Mouse (Mus musculus) forebrain, embryonic 16.5 days (tissue): Measurements from ENCODE around the gene Mybph. TPM values are rescaled to one million over a fixed set of nuclear protein-coding genes. Genes with fewer than 3 reads are reported as not detected.

Source experiments
- ATAC-seq: fragments of 200-750 bp; cut with Nextera tagmentation; 2 replicates; pipeline ENCODE4 v1.8.0; 2017; ENCODE audit warnings: mild to moderate bottlenecking, moderate library complexity
- H3K27ac ChIP-seq: fragments of 300-500 bp; sonication (generic); 2 replicates; pipeline ENCODE4 v1.5.1; 2014; ENCODE audit warnings: low read length, control low read depth
- H3K27me3 ChIP-seq: fragments of 300-500 bp; sonication (generic); replicated peaks from 2 replicates; pipeline ENCODE4 v1.6.1; 2014; ENCODE audit warnings: low read length; ENCODE audit not compliant: control insufficient read depth, insufficient read depth
- H3K36me3 ChIP-seq: fragments of 300-500 bp; sonication (generic); 2 replicates; pipeline ENCODE4 v1.6.1; 2014; ENCODE audit not compliant: control insufficient read depth, insufficient read depth
- H3K4me1 ChIP-seq: fragments of 300-500 bp; sonication (generic); replicated peaks from 2 replicates; pipeline ENCODE4 v1.6.1; 2014; ENCODE audit warnings: low read length; ENCODE audit not compliant: control insufficient read depth, insufficient read depth
- H3K4me2 ChIP-seq: fragments of 300-500 bp; sonication (generic); 2 replicates; pipeline ENCODE4 v1.6.1; 2014; ENCODE audit warnings: mild to moderate bottlenecking, low read length, control low read depth
- H3K4me3 ChIP-seq: fragments of 300-500 bp; sonication (generic); replicated peaks from 2 replicates; pipeline ENCODE4 v1.5.1; 2014; ENCODE audit warnings: mild to moderate bottlenecking, low read length, control low read depth
- H3K9ac ChIP-seq: fragments of 300-500 bp; sonication (generic); replicated peaks from 2 replicates; pipeline ENCODE4 v1.6.1; 2014; ENCODE audit warnings: low read depth, low read length, control low read depth
- H3K9me3 ChIP-seq: fragments of 300-500 bp; sonication (generic); 2 replicates; pipeline ENCODE4 v1.6.1; 2016; ENCODE audit warnings: low read length; ENCODE audit not compliant: control insufficient read depth
- WGBS: fragments of 180-500 bp; shearing (Covaris S2); extraction: QIAGEN DNeasy Blood & Tissue Kit; methylation state at CpG from one replicate; pipeline ENCODE4 v1.1.7; 2014; 5-methylcytosine and 5-hydroxymethylcytosine counted together
- polyA plus RNA-seq: library from polyadenylated mRNA; unstranded; fragments of >200 nt; fragmentation: Nextera tagmentation; extraction: Ambion mirVana; gene quantifications from 2 replicates; pipeline ENCODE4 v1.2.1, GENCODE M21; 2015

Mybph gene
- polyA plus RNA-seq = 0.24 TPM in 1 of 2 replicates, not detected in the other

- ATAC-seq = no peak
- no peak within 1 kb of the TSS for H3K4me3 ChIP-seq
- peaks cover 20% of the 10 kb centered on the region for H3K4me1 ChIP-seq
- H3K27me3 ChIP-seq = no peaks in the 10 kb centered on the region
- no peaks in the 10 kb centered on the region for H3K36me3 ChIP-seq
- H3K27ac ChIP-seq = no peak within 1 kb of the TSS
- H3K9ac ChIP-seq = no peak within 1 kb of the TSS
- H3K4me2 ChIP-seq = no peak within 1 kb of the TSS
- 100% methylated on average over 1 of the region's 1 CpGs for WGBS
- H3K9me3 ChIP-seq = no peaks in the 10 kb centered on the region
Observed at GRCm38 (mm10) chr1:134193126-134193525, at the start of gene Mybph. TSS of gene Mybph (plus strand) at chr1:134193448.

- H3K4me1 ChIP-seq = peaks cover 8% of the 10 kb centered on the region
- no peaks in the 10 kb centered on the region for H3K27me3 ChIP-seq
- no peaks in the 10 kb centered on the region for H3K36me3 ChIP-seq
- no peak overlapping the region for H3K27ac ChIP-seq
- 78% methylated on average over 8 of the region's 8 CpGs for WGBS
- no peak; the same call in 1 of the 2 replicates for ATAC-seq
- H3K9me3 ChIP-seq = no peaks in the 10 kb centered on the region
- H3K4me3 ChIP-seq = no peak overlapping the region
- no peak overlapping the region for H3K4me2 ChIP-seq
- no peak overlapping the region for H3K9ac ChIP-seq
Observed at GRCm38 (mm10) chr1:134146066-134146465, 47.2 kb upstream of the Mybph start.

GRCm38 (mm10) chr1:134150076-134150475 lies 43.2 kb upstream of the Mybph start:
- no peaks in the 10 kb centered on the region for H3K36me3 ChIP-seq
- 68% methylated on average over 8 of the region's 8 CpGs for WGBS
- no peak overlapping the region for H3K27ac ChIP-seq
- H3K4me1 ChIP-seq = no peaks in the 10 kb centered on the region
- H3K4me2 ChIP-seq = no peak overlapping the region
- no peaks in the 10 kb centered on the region; the same call in 1 of the 2 replicates for H3K9me3 ChIP-seq
- no peak for ATAC-seq
- H3K4me3 ChIP-seq = no peak overlapping the region
- no peaks in the 10 kb centered on the region for H3K27me3 ChIP-seq
- H3K9ac ChIP-seq = no peak overlapping the region

DNA sequence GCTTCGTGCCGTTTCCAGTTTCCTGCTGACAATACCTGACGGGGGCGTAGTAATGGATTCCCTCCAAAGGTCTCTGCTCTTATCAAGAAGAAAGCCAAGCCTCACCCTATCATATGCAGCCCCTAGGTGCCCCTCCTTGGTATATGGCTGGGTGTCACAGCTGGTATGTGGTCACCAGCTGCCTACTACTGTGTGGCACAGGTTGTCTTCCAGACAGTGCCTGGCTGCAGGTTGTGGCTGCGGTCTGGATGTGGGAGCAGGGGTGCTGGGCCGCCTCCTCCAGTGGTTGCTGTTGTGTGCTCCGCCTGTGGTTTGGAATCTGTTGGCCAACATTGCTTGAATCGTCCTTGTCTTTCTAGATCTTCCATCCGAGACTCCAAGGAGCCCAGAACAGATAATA lies 42.5 kb upstream of the Mybph start:
- no peak overlapping the region for H3K4me3 ChIP-seq
- WGBS = 95% methylated on average over 9 of the region's 9 CpGs
- H3K27me3 ChIP-seq = no peaks in the 10 kb centered on the region
- no peaks in the 10 kb centered on the region; the same call in 1 of the 2 replicates for H3K9me3 ChIP-seq
- no peaks in the 10 kb centered on the region for H3K36me3 ChIP-seq
- no peak overlapping the region for H3K27ac ChIP-seq
- ATAC-seq = no peak
- H3K4me1 ChIP-seq = no peaks in the 10 kb centered on the region
- no peak overlapping the region for H3K9ac ChIP-seq
- H3K4me2 ChIP-seq = no peak overlapping the region

DNA sequence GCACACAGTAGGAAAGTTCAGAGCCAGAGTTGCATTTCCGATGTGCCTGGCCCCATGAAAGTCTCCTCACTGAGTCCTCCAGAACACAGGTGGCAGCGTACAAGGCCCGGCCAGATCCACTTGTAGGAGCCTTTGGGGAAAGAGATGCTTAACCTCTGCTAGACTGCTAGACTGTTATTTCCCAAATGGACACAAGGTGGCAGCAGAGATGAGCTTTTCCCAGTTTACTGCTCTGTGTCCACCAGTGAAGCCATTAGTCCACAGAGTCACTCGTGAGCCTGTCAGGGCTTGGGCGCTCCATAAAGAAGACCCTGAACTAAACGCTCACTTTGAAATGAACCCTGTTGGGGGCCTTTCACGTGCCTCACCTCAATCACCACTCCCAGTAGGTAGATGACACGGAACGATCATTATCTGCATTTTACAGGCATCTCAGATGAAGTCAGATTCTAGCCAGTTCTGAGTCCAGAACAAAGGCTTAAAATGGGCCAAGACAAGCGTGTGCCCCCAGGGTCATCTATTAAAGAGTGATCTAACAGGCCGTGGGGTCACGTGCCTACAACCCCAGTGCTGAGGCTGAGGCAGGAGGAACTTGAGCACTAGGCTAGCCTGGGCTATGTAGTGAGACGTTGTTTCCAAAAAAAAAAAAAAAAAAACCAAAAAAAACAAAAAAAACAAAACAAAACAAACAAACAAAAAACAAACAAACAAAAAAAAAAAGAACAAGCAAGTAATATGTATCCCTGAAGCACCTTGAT lies 41.4 kb upstream of the Mybph start:
- Histone ChIP-seq H3K4me1 (no peaks in the 10 kb centered on the region), H3K27ac (no peak overlapping the region), H3K9ac (no peak overlapping the region), H3K36me3 (no peaks in the 10 kb centered on the region), H3K4me3 (no peak overlapping the region), H3K27me3 (no peaks in the 10 kb centered on the region), H3K9me3 (no peaks in the 10 kb centered on the region; the same call in 1 of the 2 replicates), H3K4me2 (no peak overlapping the region)
- 30% methylated on average over 13 of the region's 13 CpGs for WGBS
- peak; percentile 80 for ATAC-seq

DNA sequence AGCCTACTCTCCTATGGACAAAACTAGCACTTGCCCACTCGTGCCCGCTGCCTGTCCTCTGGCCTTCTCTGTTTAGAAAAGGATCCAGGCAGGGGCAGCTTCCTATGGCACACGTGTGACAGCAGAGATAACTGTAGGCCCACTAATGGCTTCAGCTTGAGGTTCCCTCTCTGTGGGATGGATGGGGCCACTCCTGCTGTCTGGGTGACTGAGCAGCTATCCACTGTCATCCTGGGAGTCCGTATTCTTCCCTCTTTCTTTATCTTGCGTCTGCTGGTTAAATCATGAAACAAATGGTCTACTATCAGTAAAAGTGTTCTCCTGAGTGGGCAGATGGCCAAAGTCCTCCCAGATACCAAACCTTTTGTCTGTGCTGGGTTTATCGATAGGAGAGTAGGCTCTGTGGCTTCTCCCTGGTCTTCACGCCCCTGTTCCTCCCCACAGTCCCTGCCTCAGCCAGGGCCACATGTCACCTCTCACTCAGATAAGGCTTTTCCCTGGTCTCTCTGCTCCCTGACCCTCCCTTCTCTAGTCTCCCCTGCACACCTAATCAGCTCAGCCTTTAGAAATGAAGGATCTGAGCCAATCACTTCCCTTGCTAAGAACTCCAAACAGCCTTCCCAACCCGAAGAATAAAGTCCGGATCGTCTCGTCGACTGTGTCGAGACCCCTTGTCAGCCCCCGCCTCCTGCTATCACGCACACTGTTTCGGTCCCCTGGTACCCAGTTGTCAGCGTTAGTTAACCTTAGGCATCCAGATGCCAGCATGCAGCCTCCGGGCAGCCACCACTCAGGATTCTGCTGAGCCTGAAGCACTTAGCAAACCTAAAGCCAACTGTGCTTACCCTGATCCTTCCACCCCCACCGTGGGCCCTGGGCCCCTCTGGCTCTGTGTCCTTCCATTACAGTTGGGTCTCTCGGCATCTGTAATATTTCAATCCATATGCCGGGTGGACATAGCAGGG lies 40.3 kb upstream of the Mybph start:
- Histone ChIP-seq H3K27me3 (no peaks in the 10 kb centered on the region), H3K9me3 (no peaks in the 10 kb centered on the region; the same call in 1 of the 2 replicates), H3K27ac (no peak overlapping the region), H3K4me1 (no peaks in the 10 kb centered on the region), H3K36me3 (no peaks in the 10 kb centered on the region), H3K4me2 (no peak overlapping the region), H3K4me3 (no peak overlapping the region), H3K9ac (no peak overlapping the region)
- ATAC-seq = no peak
- 80% methylated on average over 21 of the region's 21 CpGs for WGBS

DNA sequence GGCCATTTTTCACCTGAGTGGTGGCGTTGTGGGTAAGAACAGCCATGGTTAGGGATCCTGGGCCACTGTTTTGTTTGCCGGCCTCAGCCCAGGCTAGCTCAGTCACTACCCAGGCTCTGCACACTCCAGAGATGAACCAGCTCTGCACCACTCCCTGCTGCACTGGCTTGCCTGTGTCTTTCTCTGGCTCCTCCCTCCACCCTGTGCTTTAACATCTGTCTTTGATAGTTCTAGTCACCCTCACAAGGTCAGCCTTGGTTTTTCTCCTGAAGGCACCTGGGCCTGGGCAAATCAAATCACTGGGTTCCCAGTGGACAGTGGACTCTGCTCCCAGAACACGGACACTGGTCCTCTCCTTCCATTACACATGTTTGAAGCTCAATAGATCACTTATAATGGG lies 39.1 kb upstream of the Mybph start:
- H3K4me1 ChIP-seq = no peaks in the 10 kb centered on the region
- H3K36me3 ChIP-seq = no peaks in the 10 kb centered on the region
- no peak overlapping the region for H3K9ac ChIP-seq
- no peak overlapping the region for H3K4me3 ChIP-seq
- no peak overlapping the region for H3K27ac ChIP-seq
- H3K9me3 ChIP-seq = no peaks in the 10 kb centered on the region; the same call in 1 of the 2 replicates
- H3K4me2 ChIP-seq = no peak overlapping the region
- no peak for ATAC-seq
- no peaks in the 10 kb centered on the region for H3K27me3 ChIP-seq
- WGBS = 88% methylated on average over 3 of the region's 3 CpGs

- Histone ChIP-seq H3K36me3 (no peaks in the 10 kb centered on the region), H3K4me2 (no peak overlapping the region), H3K9me3 (no peaks in the 10 kb centered on the region; the same call in 1 of the 2 replicates), H3K4me3 (no peak overlapping the region), H3K27ac (no peak overlapping the region), H3K4me1 (no peaks in the 10 kb centered on the region), H3K9ac (no peak overlapping the region), H3K27me3 (no peaks in the 10 kb centered on the region)
- ATAC-seq = no peak
- 58% methylated on average over 3 of the region's 3 CpGs for WGBS
Observed at GRCm38 (mm10) chr1:134154655-134155054, 38.6 kb upstream of the Mybph start.

DNA sequence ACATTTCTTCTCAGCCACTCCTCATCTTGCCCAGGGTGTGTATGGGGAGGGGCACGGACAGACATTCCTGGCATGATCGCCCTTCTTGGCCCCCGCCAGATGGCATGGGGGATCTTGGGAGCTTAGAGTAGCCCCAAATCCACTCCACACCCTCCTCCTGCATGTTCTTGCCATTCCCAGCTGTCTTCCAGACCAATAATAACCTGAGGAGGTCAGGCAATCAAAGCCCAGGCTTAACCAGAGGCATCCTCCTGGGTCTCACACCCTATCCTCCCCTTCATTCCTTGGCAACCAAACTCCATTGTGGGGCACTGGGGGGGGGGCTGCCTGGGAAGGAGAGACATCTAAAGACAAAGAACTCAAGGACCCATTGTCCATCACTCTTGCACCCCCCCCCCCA lies 32.8 kb upstream of the Mybph start:
- ATAC-seq = no peak
- H3K27ac ChIP-seq = no peak overlapping the region
- H3K9ac ChIP-seq = no peak overlapping the region
- H3K9me3 ChIP-seq = no peaks in the 10 kb centered on the region
- no peak overlapping the region for H3K4me3 ChIP-seq
- no peaks in the 10 kb centered on the region for H3K36me3 ChIP-seq
- 91% methylated on average over 3 of the region's 3 CpGs for WGBS
- no peaks in the 10 kb centered on the region for H3K27me3 ChIP-seq
- H3K4me1 ChIP-seq = no peaks in the 10 kb centered on the region
- H3K4me2 ChIP-seq = no peak overlapping the region
